Mouse (Mus musculus): ENCODE data around the gene Pik3r4. TPM values are rescaled to one million over a fixed set of nuclear protein-coding genes. Genes with fewer than 3 reads are reported as not detected.

Gene Pik3r4
- polyA plus RNA-seq, 1 experiment from 2014 or later = 28.7 TPM

DNA sequence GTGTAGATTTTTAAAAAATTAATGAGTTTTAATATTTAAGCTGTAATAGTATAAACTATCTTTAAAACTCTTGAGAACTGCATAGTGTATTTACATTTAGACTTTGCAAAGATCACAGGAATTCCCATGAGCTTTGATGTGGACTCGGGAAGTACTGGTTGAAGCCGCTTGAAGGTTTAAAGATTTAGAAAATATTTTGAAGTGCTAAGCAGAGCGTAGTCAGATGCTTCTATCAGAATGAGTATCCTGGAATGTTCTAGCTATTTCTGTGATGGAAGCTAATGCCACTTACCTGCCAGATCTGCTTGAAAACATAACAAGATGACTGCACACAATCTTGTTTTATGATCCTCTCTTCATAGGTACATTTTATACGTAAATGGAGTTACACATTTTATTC is 28.1 kb downstream of the Pik3r4 start:
- no peak overlapping the region for H3K27ac ChIP-seq (replicated peaks)
- H3K9me3 ChIP-seq = no peaks in the 10 kb centered on the region
- H3K9ac ChIP-seq (replicated peaks) = no peak overlapping the region
- H3K36me3 ChIP-seq = peaks cover 52% of the 10 kb centered on the region
- H3K27me3 ChIP-seq = no peaks in the 10 kb centered on the region
- no peak for ATAC-seq (ENCODE audit: low FRiP score, low read depth)
- H3K4me3 ChIP-seq = no peak overlapping the region
- no peaks in the 10 kb centered on the region for H3K4me1 ChIP-seq
- H3K4me2 ChIP-seq (replicated peaks) = no peak overlapping the region
- WGBS = 97% methylated on average over 4 of the region's 4 CpGs

DNA sequence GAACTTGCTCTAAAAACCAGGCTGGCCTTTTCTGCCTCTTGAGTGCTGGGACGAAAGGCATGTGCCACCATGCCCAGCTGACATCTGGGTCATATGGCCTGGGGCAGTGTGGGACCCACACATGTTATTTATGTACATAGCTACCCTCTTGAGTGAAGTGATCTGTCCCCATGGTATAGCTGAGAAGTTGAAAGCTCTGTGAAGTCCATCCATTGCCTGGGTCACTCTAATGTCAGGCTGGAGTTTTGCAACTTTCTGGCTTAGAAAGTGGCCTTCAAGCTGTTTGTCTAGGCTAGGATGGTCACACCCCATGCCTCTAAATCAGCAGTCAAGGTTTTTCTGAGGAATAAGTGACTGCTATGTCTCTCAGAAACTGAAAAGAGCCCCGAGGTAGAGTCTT is 29.3 kb downstream of the Pik3r4 start:
- Histone ChIP-seq H3K4me3 (no peak overlapping the region), H3K27ac (replicated peaks) (no peak overlapping the region), H3K27me3 (no peaks in the 10 kb centered on the region), H3K4me1 (no peaks in the 10 kb centered on the region), H3K9ac (replicated peaks) (no peak overlapping the region), H3K4me2 (replicated peaks) (no peak overlapping the region), H3K9me3 (no peaks in the 10 kb centered on the region), H3K36me3 (peaks cover 52% of the 10 kb centered on the region)
- 77% methylated on average over 2 of the region's 2 CpGs for WGBS
- ATAC-seq (ENCODE audit: low FRiP score, low read depth) = no peak

DNA sequence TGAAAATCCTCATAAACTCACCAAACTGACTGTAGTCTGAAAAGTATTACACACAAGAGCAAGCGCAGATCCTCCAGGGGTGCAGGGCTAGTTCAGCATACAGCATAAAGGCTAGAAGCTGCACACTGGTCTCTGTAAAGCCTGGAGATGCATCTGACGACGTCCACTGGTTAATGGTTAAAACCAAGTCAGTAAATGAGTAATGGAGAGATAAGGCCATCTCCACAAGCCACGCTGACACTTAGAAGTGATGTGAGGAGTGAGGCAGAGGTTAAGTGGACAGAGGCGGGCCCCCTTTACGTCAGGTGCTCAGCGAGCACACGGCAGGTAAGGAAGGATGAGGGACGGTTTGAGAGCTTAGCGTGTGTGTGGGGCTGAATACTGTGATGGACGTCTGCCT is 33.2 kb downstream of the Pik3r4 start:
- peaks cover 46% of the 10 kb centered on the region for H3K36me3 ChIP-seq
- 87% methylated on average over 11 of the region's 11 CpGs for WGBS

DNA sequence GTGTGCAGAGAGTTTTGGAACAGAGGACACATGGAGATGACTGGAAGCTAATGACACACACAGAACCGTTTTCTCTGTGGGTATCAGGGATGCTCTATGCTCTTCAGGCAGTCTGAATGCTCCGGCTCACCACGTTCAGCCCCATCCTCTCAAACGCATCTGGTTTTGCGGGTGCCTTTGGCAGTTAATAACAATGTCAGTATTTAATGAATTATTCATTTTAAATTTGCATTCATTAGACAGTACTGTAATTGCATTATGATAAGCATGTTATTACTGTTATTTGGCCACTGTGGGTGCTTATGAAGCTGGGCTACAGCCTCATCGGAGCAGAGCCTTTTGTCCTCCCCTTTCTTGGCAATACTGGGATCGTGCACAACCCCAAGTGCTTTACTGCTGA is 38.6 kb downstream of the Pik3r4 start:
- ATAC-seq (ENCODE audit: low FRiP score, low read depth) = no peak
- H3K4me3 ChIP-seq = no peak overlapping the region
- no peak overlapping the region for H3K9ac ChIP-seq (replicated peaks)
- peaks cover 64% of the 10 kb centered on the region for H3K36me3 ChIP-seq
- no peaks in the 10 kb centered on the region for H3K27me3 ChIP-seq
- H3K4me2 ChIP-seq (replicated peaks) = no peak overlapping the region
- H3K9me3 ChIP-seq = no peaks in the 10 kb centered on the region
- no peak overlapping the region; the same call in 1 of the 2 replicates for H3K27ac ChIP-seq (replicated peaks)
- 75% methylated on average over 7 of the region's 7 CpGs for WGBS
- no peaks in the 10 kb centered on the region for H3K4me1 ChIP-seq

More for the DNA sequence above, 33.2 kb downstream of the Pik3r4 start:
- no peaks in the 10 kb centered on the region for H3K27me3 ChIP-seq
- no peak overlapping the region for H3K4me2 ChIP-seq (replicated peaks)
- H3K4me3 ChIP-seq = no peak overlapping the region
- no peak for ATAC-seq (ENCODE audit: low FRiP score, low read depth)
- no peaks in the 10 kb centered on the region for H3K9me3 ChIP-seq
- H3K27ac ChIP-seq (replicated peaks) = no peak overlapping the region
- H3K4me1 ChIP-seq = no peaks in the 10 kb centered on the region
- H3K9ac ChIP-seq (replicated peaks) = no peak overlapping the region

DNA sequence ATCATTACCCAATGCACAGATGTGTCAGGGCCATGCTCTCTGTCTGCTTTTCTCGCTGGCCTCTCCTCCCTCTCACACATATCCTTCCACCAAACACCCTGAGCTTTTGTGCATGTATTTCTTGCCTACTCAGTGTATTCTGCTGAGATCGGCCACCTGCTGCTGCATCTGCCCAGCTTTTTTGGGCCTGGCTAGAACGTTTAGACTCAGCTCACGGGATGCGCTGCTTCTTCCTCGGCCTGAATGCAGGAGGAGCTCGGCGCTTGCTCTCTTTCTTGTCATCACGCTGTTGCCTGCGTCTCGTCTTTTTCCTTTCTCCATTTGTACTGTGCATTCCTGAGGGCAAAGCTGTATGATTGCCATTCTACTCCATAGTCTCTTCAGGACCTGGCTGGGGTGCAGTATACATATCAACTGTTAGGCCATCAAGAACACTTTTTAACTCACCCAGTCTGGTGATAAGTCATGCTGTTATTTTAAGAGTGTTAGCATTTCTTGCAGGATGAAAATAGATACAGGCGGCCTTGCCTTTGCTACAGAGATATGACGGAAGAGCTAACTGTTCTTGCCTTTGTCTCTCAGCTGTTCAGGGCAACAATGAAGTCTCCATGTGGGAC is 41.9 kb downstream of the Pik3r4 start:
- no peak for ATAC-seq (ENCODE audit: low FRiP score, low read depth)
- peaks cover 62% of the 10 kb centered on the region for H3K36me3 ChIP-seq

DNA sequence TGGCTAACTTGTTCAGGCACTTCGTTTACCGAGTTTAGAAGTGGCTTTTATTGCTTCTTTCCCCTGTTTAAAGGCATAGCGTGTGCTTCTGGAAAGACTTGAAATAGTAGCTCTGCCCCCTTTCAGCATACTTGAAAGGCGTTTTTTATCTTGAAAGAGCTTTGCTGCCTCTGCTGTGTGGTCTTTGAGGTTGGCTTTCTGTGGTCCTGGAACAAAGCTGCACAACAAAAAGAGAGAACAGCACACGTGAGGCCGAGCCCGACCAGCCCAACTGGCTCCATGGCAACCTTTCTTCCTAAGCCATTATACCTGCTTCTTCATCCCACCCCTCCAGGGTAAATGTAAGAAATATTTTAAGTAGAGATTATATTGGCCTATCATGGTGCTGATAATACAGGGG is 46.7 kb downstream of the Pik3r4 start:
- ATAC-seq (ENCODE audit: low FRiP score, low read depth) = no peak
- peaks cover 6% of the 10 kb centered on the region; the same call in 1 of the 2 replicates for H3K4me1 ChIP-seq
- H3K27me3 ChIP-seq = no peaks in the 10 kb centered on the region
- H3K4me2 ChIP-seq (replicated peaks) = no peak overlapping the region
- no peaks in the 10 kb centered on the region for H3K9me3 ChIP-seq
- no peak overlapping the region for H3K4me3 ChIP-seq
- H3K9ac ChIP-seq (replicated peaks) = no peak overlapping the region
- 31% methylated on average over 7 of the region's 7 CpGs for WGBS
- H3K27ac ChIP-seq (replicated peaks) = no peak overlapping the region
- H3K36me3 ChIP-seq = peaks cover 49% of the 10 kb centered on the region

More for the DNA sequence above, 41.9 kb downstream of the Pik3r4 start:
- H3K27ac ChIP-seq (replicated peaks) = no peak overlapping the region
- WGBS = 93% methylated on average over 13 of the region's 13 CpGs
- no peak overlapping the region for H3K9ac ChIP-seq (replicated peaks)
- H3K27me3 ChIP-seq = no peaks in the 10 kb centered on the region
- peaks cover 6% of the 10 kb centered on the region; the same call in 1 of the 2 replicates for H3K4me1 ChIP-seq
- no peak overlapping the region for H3K4me2 ChIP-seq (replicated peaks)
- H3K4me3 ChIP-seq = no peak overlapping the region
- no peaks in the 10 kb centered on the region for H3K9me3 ChIP-seq

DNA sequence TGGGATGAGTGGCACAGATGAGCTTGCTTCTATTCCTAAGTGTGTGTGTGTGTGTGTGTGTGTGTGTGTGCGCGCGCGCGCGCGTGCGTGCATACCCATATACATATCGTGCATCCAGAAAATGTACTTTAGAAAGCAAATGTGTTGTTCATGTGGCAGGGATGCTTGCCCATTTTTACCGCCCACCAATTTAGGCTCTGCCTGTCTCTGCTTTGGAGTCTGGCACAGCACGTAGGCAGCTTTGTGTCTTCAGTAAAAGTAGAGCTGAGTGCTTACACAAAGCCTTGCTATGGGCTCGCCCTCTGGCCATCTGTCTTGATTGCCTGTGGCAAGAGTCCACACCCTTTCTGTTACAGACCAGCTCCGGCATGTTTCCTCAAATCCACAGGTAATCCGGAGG is 49.7 kb downstream of the Pik3r4 start:
- no peak for ATAC-seq (ENCODE audit: low FRiP score, low read depth)
- Histone ChIP-seq H3K9ac (replicated peaks) (no peak overlapping the region), H3K36me3 (peaks cover 19% of the 10 kb centered on the region), H3K27ac (replicated peaks) (no peak overlapping the region), H3K9me3 (no peaks in the 10 kb centered on the region), H3K4me1 (peaks cover 6% of the 10 kb centered on the region; the same call in 1 of the 2 replicates), H3K4me2 (replicated peaks) (no peak overlapping the region), H3K4me3 (no peak overlapping the region), H3K27me3 (no peaks in the 10 kb centered on the region)
- WGBS = 95% methylated on average over 14 of the region's 14 CpGs

DNA sequence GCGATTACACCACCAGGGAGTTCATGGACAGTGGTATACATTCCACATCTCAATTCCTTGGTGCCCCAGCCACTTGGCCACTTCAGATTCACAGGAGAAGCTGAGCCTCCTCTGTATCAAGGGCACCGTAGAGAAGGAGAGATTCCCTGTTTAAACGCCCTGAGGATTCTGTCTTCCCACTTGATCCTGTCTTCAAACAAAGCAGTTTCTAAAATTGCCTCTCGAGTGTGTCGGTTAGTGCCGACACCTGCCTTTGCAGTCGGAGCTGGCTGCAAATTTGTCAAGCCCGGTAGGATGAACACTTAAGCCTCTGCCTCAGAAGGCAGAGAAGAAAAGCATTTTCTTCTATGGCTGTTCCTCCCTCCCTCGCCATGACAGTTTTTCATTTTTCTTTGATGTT is 50.3 kb downstream of the Pik3r4 start:
- no peak for ATAC-seq (ENCODE audit: low FRiP score, low read depth)

DNA sequence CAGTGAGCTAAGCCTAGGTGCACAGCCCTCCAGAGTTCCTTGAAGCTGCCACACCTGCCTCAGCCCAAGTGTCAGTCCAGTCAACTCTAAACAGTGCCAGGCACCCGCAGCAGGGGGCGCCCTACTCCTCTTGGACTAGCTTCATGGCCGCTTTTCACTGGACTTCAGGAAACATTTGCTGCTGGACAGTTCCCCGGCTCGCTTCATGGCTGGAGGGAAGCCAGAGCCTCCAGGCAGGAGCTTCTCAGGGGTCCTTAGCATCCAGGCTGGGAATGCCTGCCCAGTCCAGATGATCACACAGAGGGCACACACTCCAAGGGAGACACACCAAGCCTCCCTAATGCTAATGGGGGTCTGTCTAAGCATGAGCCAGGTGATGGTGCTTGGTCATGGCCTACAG is 51.1 kb downstream of the Pik3r4 start:
- H3K9me3 ChIP-seq = no peaks in the 10 kb centered on the region
- H3K4me1 ChIP-seq = peaks cover 6% of the 10 kb centered on the region; the same call in 1 of the 2 replicates
- peaks cover 6% of the 10 kb centered on the region; the same call in 1 of the 2 replicates for H3K36me3 ChIP-seq
- no peak overlapping the region for H3K4me3 ChIP-seq
- H3K27me3 ChIP-seq = no peaks in the 10 kb centered on the region
- no peak overlapping the region for H3K9ac ChIP-seq (replicated peaks)
- H3K27ac ChIP-seq (replicated peaks) = no peak overlapping the region
- 4% methylated on average over 5 of the region's 5 CpGs for WGBS
- no peak for ATAC-seq (ENCODE audit: low FRiP score, low read depth)
- no peak overlapping the region for H3K4me2 ChIP-seq (replicated peaks)

More for the DNA sequence above, 50.3 kb downstream of the Pik3r4 start:
- peaks cover 14% of the 10 kb centered on the region for H3K36me3 ChIP-seq
- H3K4me3 ChIP-seq = no peak overlapping the region
- no peak overlapping the region for H3K4me2 ChIP-seq (replicated peaks)
- no peak overlapping the region for H3K9ac ChIP-seq (replicated peaks)
- no peak overlapping the region for H3K27ac ChIP-seq (replicated peaks)
- peaks cover 6% of the 10 kb centered on the region; the same call in 1 of the 2 replicates for H3K4me1 ChIP-seq
- no peaks in the 10 kb centered on the region for H3K27me3 ChIP-seq
- WGBS = 84% methylated on average over 9 of the region's 9 CpGs
- H3K9me3 ChIP-seq = no peaks in the 10 kb centered on the region

DNA sequence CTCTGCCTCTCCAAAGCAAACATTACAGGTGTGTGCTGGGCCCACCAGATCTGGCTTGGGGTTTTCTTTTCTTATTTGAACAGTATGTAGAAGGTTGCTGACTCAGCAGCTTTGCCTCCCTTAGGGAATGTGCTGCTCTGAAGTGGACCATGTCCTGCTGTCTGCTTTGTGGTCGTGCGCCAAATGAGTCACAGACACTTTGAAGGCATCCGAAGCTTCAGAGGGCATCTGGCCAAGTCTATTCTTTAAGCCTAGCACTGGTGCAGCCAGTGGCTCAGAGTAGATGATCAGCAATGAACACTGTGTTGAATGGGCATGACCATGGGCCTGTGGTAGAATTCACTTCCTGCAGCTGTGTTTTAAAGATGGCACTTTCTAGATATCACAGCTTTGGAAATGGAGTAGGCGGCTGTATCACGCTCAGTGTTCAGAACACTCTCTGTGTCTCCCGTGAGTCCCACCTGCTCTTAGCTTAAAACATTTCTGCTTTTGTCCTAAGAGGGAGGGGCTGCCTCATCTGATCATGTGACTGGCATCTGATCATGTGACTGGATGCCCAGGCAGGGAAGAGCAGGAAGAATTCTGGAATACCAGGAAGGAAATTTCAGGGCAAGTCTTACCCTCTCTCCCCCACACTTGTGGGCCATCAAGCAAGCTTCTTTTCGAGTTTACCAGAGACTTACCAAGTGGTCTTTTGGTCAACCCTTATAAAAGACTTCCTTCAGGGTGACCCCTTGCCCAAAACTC is 54.2 kb downstream of the Pik3r4 start:
- Histone ChIP-seq H3K4me1 (no peaks in the 10 kb centered on the region), H3K27me3 (no peaks in the 10 kb centered on the region), H3K9me3 (no peaks in the 10 kb centered on the region), H3K4me3 (no peak overlapping the region), H3K9ac (replicated peaks) (no peak overlapping the region), H3K27ac (replicated peaks) (no peak overlapping the region), H3K36me3 (no peaks in the 10 kb centered on the region), H3K4me2 (replicated peaks) (no peak overlapping the region)
- 92% methylated on average over 7 of the region's 7 CpGs for WGBS
- no peak for ATAC-seq (ENCODE audit: low FRiP score, low read depth)

DNA sequence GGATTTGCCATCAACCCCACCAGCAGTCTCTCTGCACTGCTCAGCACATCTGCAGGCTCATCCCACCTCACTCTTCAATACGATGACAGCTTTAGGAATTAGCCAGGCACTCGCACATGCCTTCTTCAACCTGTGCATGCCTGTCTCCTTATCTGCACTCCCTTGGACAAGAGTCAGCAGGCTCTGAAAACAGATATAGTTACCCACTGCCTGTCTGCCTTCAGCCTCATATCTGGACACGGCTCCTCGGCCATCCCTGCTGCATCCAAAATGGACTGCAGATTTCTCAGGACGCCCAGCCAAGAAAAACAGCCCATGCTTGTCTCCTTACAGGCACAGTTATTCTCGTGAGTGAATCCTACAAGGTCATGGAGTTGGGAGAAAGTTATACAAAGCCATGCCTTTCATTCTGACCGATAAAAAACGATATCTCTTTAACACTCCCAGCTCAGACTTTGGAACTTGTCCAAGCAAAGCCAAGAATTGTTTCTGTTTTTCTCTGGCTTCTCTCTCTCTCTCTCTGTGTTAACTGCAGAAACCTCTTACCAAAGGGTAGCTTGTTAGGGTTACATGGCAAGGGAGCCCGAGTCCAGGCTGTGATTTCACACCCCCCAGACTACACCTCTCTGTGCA is 55.1 kb downstream of the Pik3r4 start:
- Histone ChIP-seq H3K4me2 (replicated peaks) (no peak overlapping the region), H3K4me1 (no peaks in the 10 kb centered on the region), H3K27me3 (no peaks in the 10 kb centered on the region), H3K36me3 (no peaks in the 10 kb centered on the region), H3K9ac (replicated peaks) (no peak overlapping the region), H3K9me3 (no peaks in the 10 kb centered on the region), H3K4me3 (no peak overlapping the region), H3K27ac (replicated peaks) (no peak overlapping the region)
- WGBS = 76% methylated on average over 9 of the region's 9 CpGs
- ATAC-seq (ENCODE audit: low FRiP score, low read depth) = no peak

DNA sequence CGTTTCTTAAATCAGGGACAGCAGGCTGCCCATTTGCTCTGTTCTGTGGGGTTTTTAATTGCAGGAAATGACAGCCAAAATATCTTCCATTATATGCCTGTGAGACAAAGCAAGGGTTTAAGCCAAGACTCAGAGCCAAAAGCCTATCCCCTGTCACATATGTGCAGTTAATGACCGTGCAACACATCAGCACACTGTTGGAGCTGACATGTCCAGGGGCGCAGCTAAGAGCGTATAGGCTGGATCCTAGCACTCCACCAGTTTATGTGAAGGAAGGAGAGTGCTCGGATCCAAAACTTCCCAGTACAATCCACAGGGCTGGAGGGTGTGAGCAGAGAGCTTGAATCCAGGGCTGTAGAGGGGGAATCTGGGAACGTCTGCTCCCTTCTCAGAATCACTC is 57.9 kb downstream of the Pik3r4 start:
- WGBS = 91% methylated on average over 6 of the region's 6 CpGs
- H3K9ac ChIP-seq (replicated peaks) = no peak overlapping the region
- no peaks in the 10 kb centered on the region for H3K27me3 ChIP-seq
- H3K36me3 ChIP-seq = no peaks in the 10 kb centered on the region
- no peak for ATAC-seq (ENCODE audit: low FRiP score, low read depth)
- H3K9me3 ChIP-seq = no peaks in the 10 kb centered on the region
- no peak overlapping the region for H3K4me3 ChIP-seq
- H3K27ac ChIP-seq (replicated peaks) = no peak overlapping the region
- no peak overlapping the region for H3K4me2 ChIP-seq (replicated peaks)
- H3K4me1 ChIP-seq = no peaks in the 10 kb centered on the region
